Mouse (Mus musculus): ENCODE measurements around the gene 1700022I11Rik.

DNA sequence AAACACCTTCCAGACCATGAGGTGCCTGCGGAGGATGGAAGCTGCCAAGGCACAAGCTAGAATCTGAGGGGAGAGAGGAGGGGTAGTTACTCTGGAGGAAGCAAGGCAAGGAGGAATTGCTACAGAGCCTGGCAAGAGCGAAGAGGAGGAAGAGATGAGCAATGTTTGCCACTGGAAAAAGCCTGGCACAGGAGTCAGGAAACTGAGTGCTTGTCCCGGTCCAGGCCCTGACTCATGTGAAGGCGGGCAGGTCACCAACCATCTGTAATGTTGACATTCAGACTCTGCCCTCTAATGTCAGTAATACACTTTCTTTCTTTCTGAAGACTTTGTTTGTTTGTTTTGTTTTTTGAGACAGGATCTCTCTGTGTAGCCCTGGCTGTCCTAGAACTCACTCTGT, 48.8 kb downstream of the 1700022I11Rik start:
- TF ChIP-seq POLR2A (IDR thresholded peaks at IDR 0.05; ENCODE audit: control insufficient read depth, extremely low read depth, insufficient read depth, low read length, poor library complexity) (no peak), CTCF (IDR thresholded peaks at IDR 0.05; ENCODE audit: borderline replicate concordance, control insufficient read depth, extremely low read depth, insufficient read depth, low read length, poor library complexity) (no peak)
